Mouse (Mus musculus) liver, postnatal 0 days (tissue): ENCODE measurements around the gene Mettl14.

Experiments used
- CTCF ChIP-seq: sonication (generic); IDR thresholded peaks from 2 replicates; pipeline ENCODE4 v1.5.1; 2016; ENCODE audit warnings: antibody characterized with exemption, low read depth
- EP300 ChIP-seq: IDR thresholded peaks from 2 replicates; pipeline ENCODE4 v1.6.1; 2016; ENCODE audit warnings: antibody characterized with exemption, low read depth, mild to moderate bottlenecking

DNA sequence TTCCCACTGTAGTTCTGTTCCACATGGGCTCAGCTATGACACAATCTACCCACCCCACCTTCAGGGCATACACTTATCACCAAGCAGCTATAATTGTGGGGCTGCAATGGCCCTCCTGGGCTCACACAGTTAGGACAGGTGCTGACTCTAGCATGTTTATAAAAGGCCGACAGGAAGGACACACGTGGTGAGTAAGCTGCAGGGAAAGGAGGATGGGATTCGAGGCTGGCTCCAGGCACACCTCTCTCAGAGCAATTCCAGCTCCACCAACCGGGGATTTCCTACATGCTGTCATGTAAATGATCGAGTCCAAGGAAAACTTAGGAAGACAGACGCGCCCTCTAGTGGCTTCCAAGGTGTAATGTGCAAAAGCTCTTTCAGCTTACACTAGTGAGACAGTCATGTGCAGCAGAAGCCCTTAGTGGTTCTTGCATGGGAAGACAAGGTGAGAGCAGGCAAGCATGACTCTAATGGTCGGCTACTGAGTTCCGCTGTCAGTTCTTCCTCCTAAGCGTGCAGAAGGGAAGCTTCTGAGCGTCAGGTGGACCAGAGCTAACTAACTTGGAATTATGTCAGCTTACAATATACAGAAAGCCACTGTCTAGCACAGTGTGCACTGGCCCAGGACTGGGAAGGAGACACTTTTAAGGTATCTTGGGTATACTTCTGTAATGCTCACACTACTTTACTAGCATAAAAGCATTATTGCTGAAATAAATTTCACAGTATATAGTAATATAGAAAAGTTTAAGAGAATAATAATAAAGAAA is 14.0 kb downstream of the Mettl14 start:
- TF ChIP-seq EP300 (no peak), CTCF (peak; percentile 74)
